Mouse (Mus musculus): ENCODE results near the gene Lypd9.
"Not testable (repeated sequence)": the region's sequence is repeated elsewhere in the genome, so short reads cannot be mapped to it uniquely, and the experiment has no call there.

Lypd9 gene

GRCm38 (mm10) chr11:58452759-58453158, at the start of gene Lypd9:
Lypd9 (minus strand) TSS chr11:58452923.
- no peak for DNase-seq

GRCm38 (mm10) chr11:58502472-58502871, 49.7 kb upstream of the Lypd9 start, which contains the start of gene Olfr331:
Olfr331 (minus strand) TSS chr11:58502572.
- not testable (repeated sequence) for DNase-seq

GRCm38 (mm10) chr11:58499290-58499689, 46.6 kb upstream of the Lypd9 start:
- DNase-seq: no peak

GRCm38 (mm10) chr11:58498761-58499160, 46.0 kb upstream of the Lypd9 start:
- no peak for DNase-seq

GRCm38 (mm10) chr11:58492455-58492854, 39.7 kb upstream of the Lypd9 start, which contains the start of gene Olfr332:
Olfr332 (minus strand) TSS chr11:58492555.
- DNase-seq: no peak

GRCm38 (mm10) chr11:58462170-58462569, 9.4 kb upstream of the Lypd9 start, which contains the start of gene Olfr30:
Olfr30 (minus strand) TSS chr11:58462270.
- DNase-seq: no peak

- no peak for DNase-seq
These were observed 869 bp upstream of the Lypd9 start for GRCm38 (mm10) chr11:58453592-58453991.

GRCm38 (mm10) chr11:58437866-58438265, 14.9 kb downstream of the Lypd9 start:
- no peak for DNase-seq

GRCm38 (mm10) chr11:58432259-58432658, 20.5 kb downstream of the Lypd9 start, which contains the start of gene Gm12253:
Gm12253 (plus strand) TSS chr11:58432559.
- no peak for DNase-seq

- no peak for DNase-seq
These were observed 31.9 kb downstream of the Lypd9 start, which contains the start of gene 1810065E05Rik for GRCm38 (mm10) chr11:58420815-58421214. 1810065E05Rik (plus strand) TSS chr11:58421111.

GRCm38 (mm10) chr11:58418336-58418735, 34.4 kb downstream of the Lypd9 start:
- no peak for DNase-seq

- peak; percentile 6 for DNase-seq
These were observed 44.7 kb downstream of the Lypd9 start for GRCm38 (mm10) chr11:58408066-58408465.

- no peak for DNase-seq
These were observed 52.1 kb downstream of the Lypd9 start for GRCm38 (mm10) chr11:58400655-58401054.

GRCm38 (mm10) chr11:58399985-58400645, 52.6 kb downstream of the Lypd9 start:
- DNase-seq: no peak
